Mouse (Mus musculus): ENCODE data around the gene Rps17.

Rps17 gene

GRCm38 (mm10) chr7:81331851-81332250 is 13.2 kb downstream of the Rps17 start:
- DNase-seq (ENCODE audit: low read depth, low spot score), result no peak

GRCm38 (mm10) chr7:81330767-81331166 is 14.3 kb downstream of the Rps17 start:
- DNase-seq (ENCODE audit: low read depth, low spot score), result no peak

GRCm38 (mm10) chr7:81327661-81328060 is 17.4 kb downstream of the Rps17 start:
- DNase-seq (ENCODE audit: low read depth, low spot score), result no peak

GRCm38 (mm10) chr7:81326859-81327258 is 18.2 kb downstream of the Rps17 start:
- no peak for DNase-seq (ENCODE audit: low read depth, low spot score)

GRCm38 (mm10) chr7:81326043-81326442 is 19.0 kb downstream of the Rps17 start:
- DNase-seq (ENCODE audit: low read depth, low spot score), result no peak

- DNase-seq (ENCODE audit: low read depth, low spot score), result no peak
Measured at GRCm38 (mm10) chr7:81321776-81322175, 23.3 kb downstream of the Rps17 start.

GRCm38 (mm10) chr7:81319749-81320148 is 25.3 kb downstream of the Rps17 start:
- no peak for DNase-seq (ENCODE audit: low read depth, low spot score)

- no peak for DNase-seq (ENCODE audit: low read depth, low spot score)
Measured at GRCm38 (mm10) chr7:81315583-81315982, 29.5 kb downstream of the Rps17 start.

GRCm38 (mm10) chr7:81311581-81311980 is 33.5 kb downstream of the Rps17 start:
- no peak for DNase-seq (ENCODE audit: low read depth, low spot score)

- DNase-seq (ENCODE audit: low read depth, low spot score), result no peak
Measured at GRCm38 (mm10) chr7:81311130-81311529, 33.9 kb downstream of the Rps17 start.

GRCm38 (mm10) chr7:81309247-81309646 is 35.8 kb downstream of the Rps17 start:
- DNase-seq (ENCODE audit: low read depth, low spot score), result no peak

GRCm38 (mm10) chr7:81307735-81308134 is 37.3 kb downstream of the Rps17 start:
- no peak for DNase-seq (ENCODE audit: low read depth, low spot score)

- DNase-seq (ENCODE audit: low read depth, low spot score), result no peak
Measured at GRCm38 (mm10) chr7:81304675-81305074, 40.4 kb downstream of the Rps17 start.

- no peak for DNase-seq (ENCODE audit: low read depth, low spot score)
Measured at GRCm38 (mm10) chr7:81304100-81304499, 41.0 kb downstream of the Rps17 start.

- DNase-seq (ENCODE audit: low read depth, low spot score), result no peak
Measured at GRCm38 (mm10) chr7:81303682-81304081, 41.4 kb downstream of the Rps17 start.

GRCm38 (mm10) chr7:81301323-81301722 is 43.7 kb downstream of the Rps17 start:
- no peak for DNase-seq (ENCODE audit: low read depth, low spot score)

- DNase-seq (ENCODE audit: low read depth, low spot score), result no peak
Measured at GRCm38 (mm10) chr7:81298206-81298605, 46.8 kb downstream of the Rps17 start.

- no peak for DNase-seq (ENCODE audit: low read depth, low spot score)
Measured at GRCm38 (mm10) chr7:81295169-81295568, 49.9 kb downstream of the Rps17 start.
